Mouse (Mus musculus): ENCODE data around the gene Ywhah.

Ywhah gene

GRCm38 (mm10) chr5:33045316-33045705 is 26.7 kb downstream of the Ywhah start:
- DNase-seq (ENCODE audit: low spot score in 2 of 2) = no peak

GRCm38 (mm10) chr5:33052849-33053582 is 34.4 kb downstream of the Ywhah start:
- no peak for DNase-seq (ENCODE audit: low spot score in 2 of 2)

- no peak for DNase-seq (ENCODE audit: low spot score in 2 of 2)
Measured at GRCm38 (mm10) chr5:33056126-33056765, 37.6 kb downstream of the Ywhah start.

- no peak for DNase-seq (ENCODE audit: low spot score in 2 of 2)
Measured at GRCm38 (mm10) chr5:33070071-33070470, 51.5 kb downstream of the Ywhah start.

- DNase-seq (ENCODE audit: low spot score in 2 of 2) = no peak
Measured at GRCm38 (mm10) chr5:33076490-33077191, 58.0 kb downstream of the Ywhah start.

Measured in heart, adult 9 months (tissue).